Mouse (Mus musculus): ENCODE data around the gene Lasp1. TPM values are rescaled to one million over a fixed set of nuclear protein-coding genes. Genes with fewer than 3 reads are reported as not detected.
"Not testable (repeated sequence)": the region's sequence is repeated elsewhere in the genome, so short reads cannot be mapped to it uniquely, and the experiment has no call there.

Lasp1 gene
- polyA plus RNA-seq, 1 experiment: 69.4 TPM

GRCm38 (mm10) chr11:97779968-97780701 is 18.7 kb upstream of the Lasp1 start:
- WGBS: 52% methylated on average over 2 of the region's 2 CpGs

GRCm38 (mm10) chr11:97781478-97781831 is 17.3 kb upstream of the Lasp1 start:
- no peak for DNase-seq (ENCODE audit: low read depth in 1 of 2, low spot score in 2 of 2)
- no peak for TF ChIP-seq POLR2A (IDR thresholded peaks at IDR 0.05; ENCODE audit: low read depth, low read length)
- TF ChIP-seq CTCF (IDR thresholded peaks at IDR 0.05; ENCODE audit: extremely low read depth, insufficient read depth, insufficient read length, insufficient replicate concordance): no peak
- WGBS: 1% methylated on average over 11 of the region's 11 CpGs

More at GRCm38 (mm10) chr11:97779968-97780701, 18.7 kb upstream of the Lasp1 start:
- Histone ChIP-seq H3K36me3 (ENCODE audit: control insufficient read depth, insufficient read depth, low read length) (peaks cover 34% of the 10 kb centered on the region), H3K27ac (ENCODE audit: insufficient read depth, low read length) (no peak overlapping the region), H3K4me1 (ENCODE audit: control insufficient read depth, insufficient read depth, insufficient read length) (peaks cover 7% of the 10 kb centered on the region; the same call in 1 of the 2 replicates), H3K27me3 (ENCODE audit: control insufficient read depth, insufficient read depth, low read length) (no peaks in the 10 kb centered on the region), H3K4me3 (ENCODE audit: extremely low read depth, insufficient read depth, insufficient read length) (no peak overlapping the region)
- TF ChIP-seq CTCF (IDR thresholded peaks at IDR 0.05; ENCODE audit: extremely low read depth, insufficient read depth, insufficient read length, insufficient replicate concordance): no peak
- no peak for DNase-seq (ENCODE audit: low read depth in 1 of 2, low spot score in 2 of 2)

GRCm38 (mm10) chr11:97781832-97782563 is 16.8 kb upstream of the Lasp1 start, which contains the start of gene Rpl23:
Rpl23 (minus strand) TSS chr11:97782437.
- Histone ChIP-seq H3K4me3 (ENCODE audit: extremely low read depth, insufficient read depth, insufficient read length) (peak within 1 kb of the TSS; percentile 90), H3K36me3 (ENCODE audit: control insufficient read depth, insufficient read depth, low read length) (peaks cover 25% of the 10 kb centered on the region), H3K27ac (ENCODE audit: insufficient read depth, low read length) (peak within 1 kb of the TSS; percentile 81), H3K27me3 (ENCODE audit: control insufficient read depth, insufficient read depth, low read length) (no peaks in the 10 kb centered on the region), H3K4me1 (ENCODE audit: control insufficient read depth, insufficient read depth, insufficient read length) (peaks cover 7% of the 10 kb centered on the region; the same call in 1 of the 2 replicates)
- peak; percentile 93 to 99 for DNase-seq (ENCODE audit: low read depth in 1 of 2, low spot score in 2 of 2)
- TF ChIP-seq POLR2A (IDR thresholded peaks at IDR 0.05; ENCODE audit: low read depth, low read length) (peak; percentile 79; the same call in 1 of the 2 replicates), CTCF (IDR thresholded peaks at IDR 0.05; ENCODE audit: extremely low read depth, insufficient read depth, insufficient read length, insufficient replicate concordance) (no peak)
- under 1% methylated on average over 67 of the region's 67 CpGs for WGBS

More at GRCm38 (mm10) chr11:97781478-97781831, 17.3 kb upstream of the Lasp1 start:
- peak overlapping the region; percentile 90 for H3K4me3 ChIP-seq (ENCODE audit: extremely low read depth, insufficient read depth, insufficient read length)
- peaks cover 7% of the 10 kb centered on the region; the same call in 1 of the 2 replicates for H3K4me1 ChIP-seq (ENCODE audit: control insufficient read depth, insufficient read depth, insufficient read length)
- peaks cover 30% of the 10 kb centered on the region for H3K36me3 ChIP-seq (ENCODE audit: control insufficient read depth, insufficient read depth, low read length)
- no peaks in the 10 kb centered on the region for H3K27me3 ChIP-seq (ENCODE audit: control insufficient read depth, insufficient read depth, low read length)
- peak overlapping the region; percentile 81 for H3K27ac ChIP-seq (ENCODE audit: insufficient read depth, low read length)

- H3K4me1 ChIP-seq (ENCODE audit: control insufficient read depth, insufficient read depth, insufficient read length): peaks cover 7% of the 10 kb centered on the region; the same call in 1 of the 2 replicates
Observed at GRCm38 (mm10) chr11:97782564-97782895, 16.3 kb upstream of the Lasp1 start.

GRCm38 (mm10) chr11:97787961-97788360 is 10.8 kb upstream of the Lasp1 start:
- H3K4me1 ChIP-seq (ENCODE audit: control insufficient read depth, insufficient read depth, insufficient read length): no peaks in the 10 kb centered on the region
- H3K4me3 ChIP-seq (ENCODE audit: extremely low read depth, insufficient read depth, insufficient read length): no peak overlapping the region
- 84% methylated on average over 3 of the region's 3 CpGs for WGBS
- no peaks in the 10 kb centered on the region for H3K36me3 ChIP-seq (ENCODE audit: control insufficient read depth, insufficient read depth, low read length)
- H3K27ac ChIP-seq (ENCODE audit: insufficient read depth, low read length): no peak overlapping the region
- TF ChIP-seq CTCF (IDR thresholded peaks at IDR 0.05; ENCODE audit: extremely low read depth, insufficient read depth, insufficient read length, insufficient replicate concordance) (no peak), POLR2A (IDR thresholded peaks at IDR 0.05; ENCODE audit: low read depth, low read length) (no peak)
- DNase-seq (ENCODE audit: low read depth in 1 of 2, low spot score in 2 of 2): no peak
- H3K27me3 ChIP-seq (ENCODE audit: control insufficient read depth, insufficient read depth, low read length): no peaks in the 10 kb centered on the region

More at GRCm38 (mm10) chr11:97782564-97782895, 16.3 kb upstream of the Lasp1 start:
- Histone ChIP-seq H3K27ac (ENCODE audit: insufficient read depth, low read length) (peak overlapping the region; percentile 63), H3K4me3 (ENCODE audit: extremely low read depth, insufficient read depth, insufficient read length) (peak overlapping the region; percentile 90), H3K36me3 (ENCODE audit: control insufficient read depth, insufficient read depth, low read length) (peaks cover 20% of the 10 kb centered on the region), H3K27me3 (ENCODE audit: control insufficient read depth, insufficient read depth, low read length) (no peaks in the 10 kb centered on the region)
- WGBS: 1% methylated on average over 10 of the region's 10 CpGs
- TF ChIP-seq CTCF (IDR thresholded peaks at IDR 0.05; ENCODE audit: extremely low read depth, insufficient read depth, insufficient read length, insufficient replicate concordance): no peak
- TF ChIP-seq POLR2A (IDR thresholded peaks at IDR 0.05; ENCODE audit: low read depth, low read length): no peak; the same call in 1 of the 2 replicates
- DNase-seq (ENCODE audit: low read depth in 1 of 2, low spot score in 2 of 2): no peak

- no peaks in the 10 kb centered on the region for H3K36me3 ChIP-seq (ENCODE audit: control insufficient read depth, insufficient read depth, low read length)
- TF ChIP-seq CTCF (IDR thresholded peaks at IDR 0.05; ENCODE audit: extremely low read depth, insufficient read depth, insufficient read length, insufficient replicate concordance) (no peak), POLR2A (IDR thresholded peaks at IDR 0.05; ENCODE audit: low read depth, low read length) (no peak)
- no peak overlapping the region for H3K27ac ChIP-seq (ENCODE audit: insufficient read depth, low read length)
- DNase-seq (ENCODE audit: low read depth in 1 of 2, low spot score in 2 of 2): no peak
- H3K4me1 ChIP-seq (ENCODE audit: control insufficient read depth, insufficient read depth, insufficient read length): no peaks in the 10 kb centered on the region
- 89% methylated on average over 5 of the region's 5 CpGs for WGBS
- no peak overlapping the region for H3K4me3 ChIP-seq (ENCODE audit: extremely low read depth, insufficient read depth, insufficient read length)
- H3K27me3 ChIP-seq (ENCODE audit: control insufficient read depth, insufficient read depth, low read length): no peaks in the 10 kb centered on the region
Observed at GRCm38 (mm10) chr11:97789727-97790126, 9.1 kb upstream of the Lasp1 start.

GRCm38 (mm10) chr11:97790778-97791438 is 7.9 kb upstream of the Lasp1 start:
- 74% methylated on average over 2 of the region's 2 CpGs for WGBS
- H3K4me1 ChIP-seq (ENCODE audit: control insufficient read depth, insufficient read depth, insufficient read length): not testable (repeated sequence)

More at GRCm38 (mm10) chr11:97790778-97791438, 7.9 kb upstream of the Lasp1 start:
- not testable (repeated sequence) for H3K36me3 ChIP-seq (ENCODE audit: control insufficient read depth, insufficient read depth, low read length); H3K27me3 ChIP-seq (ENCODE audit: control insufficient read depth, insufficient read depth, low read length); H3K27ac ChIP-seq (ENCODE audit: insufficient read depth, low read length); DNase-seq (ENCODE audit: low read depth in 1 of 2, low spot score in 2 of 2); H3K4me3 ChIP-seq (ENCODE audit: extremely low read depth, insufficient read depth, insufficient read length)

Data from spleen, adult 2 months (tissue).